Mouse (Mus musculus): Measurements from ENCODE around the gene Olfr105-ps.

The Olfr105-ps gene

DNA sequence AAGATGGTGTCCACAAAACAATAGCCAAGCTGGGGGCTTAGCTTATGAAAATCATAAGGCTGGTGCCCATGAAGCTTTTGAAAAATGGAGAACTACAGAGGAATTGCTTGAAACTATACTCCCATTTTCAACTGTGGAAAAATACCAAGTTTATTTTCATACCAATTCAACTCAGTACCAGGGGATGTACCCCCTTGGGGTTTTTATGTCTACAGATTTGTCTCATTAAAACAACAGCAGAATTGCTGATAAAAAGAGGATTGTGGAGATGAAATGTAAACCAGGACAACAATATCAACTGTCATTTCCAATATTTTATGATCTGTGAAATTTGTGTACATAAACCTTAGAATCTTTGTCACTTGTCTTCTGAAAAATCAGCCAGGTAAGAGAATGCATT is at the start of gene Olfr105-ps:
TSS of gene Olfr105-ps (plus strand) at position 301 of the 400 bp plus-strand sequence.
- DNase-seq, result no peak

DNA sequence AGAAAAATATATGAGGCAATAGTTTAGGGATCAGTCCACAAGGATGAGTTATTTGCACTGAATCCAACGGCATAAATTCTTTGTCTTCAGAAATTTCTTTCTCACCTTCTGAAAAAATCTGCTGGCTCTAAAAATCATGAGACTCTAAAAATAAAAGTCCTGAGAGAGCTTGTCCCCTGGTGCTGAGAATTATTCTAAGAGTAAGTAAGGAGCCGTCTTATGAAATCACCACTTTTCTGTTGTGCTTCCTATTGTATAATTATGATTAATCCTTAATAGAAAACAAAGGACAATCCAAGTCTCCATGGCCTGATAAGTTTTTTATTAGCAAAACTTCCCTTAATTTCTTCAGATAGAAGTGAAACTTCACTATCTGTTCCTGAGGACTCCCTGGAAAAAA is 39.2 kb upstream of the Olfr105-ps start, which contains the start of gene Olfr103:
TSS of gene Olfr103 (minus strand) at position 101 of the 400 bp plus-strand sequence.
- no peak for DNase-seq

DNA sequence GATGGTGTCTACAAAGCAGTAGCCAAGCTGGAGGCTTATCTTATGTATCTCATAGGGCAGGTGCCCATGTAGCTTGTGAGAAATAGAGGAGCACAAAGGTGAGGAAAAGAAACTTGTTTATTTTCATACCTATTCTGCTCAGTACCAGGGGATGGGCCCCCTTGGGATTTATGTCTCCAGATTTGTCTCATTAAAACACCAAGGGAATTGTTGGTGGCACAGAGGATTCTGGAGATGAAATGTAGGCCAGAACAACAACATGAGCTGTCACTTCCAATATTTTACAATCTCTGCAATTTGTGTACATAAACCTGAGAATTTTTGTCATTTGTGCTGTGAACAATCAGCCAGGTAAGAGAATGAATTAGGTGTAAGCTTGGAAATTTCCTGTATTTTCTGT is 19.6 kb upstream of the Olfr105-ps start, which contains the start of gene Olfr104-ps:
TSS of gene Olfr104-ps (plus strand) at position 301 of the 400 bp plus-strand sequence.
- no peak for DNase-seq

DNA sequence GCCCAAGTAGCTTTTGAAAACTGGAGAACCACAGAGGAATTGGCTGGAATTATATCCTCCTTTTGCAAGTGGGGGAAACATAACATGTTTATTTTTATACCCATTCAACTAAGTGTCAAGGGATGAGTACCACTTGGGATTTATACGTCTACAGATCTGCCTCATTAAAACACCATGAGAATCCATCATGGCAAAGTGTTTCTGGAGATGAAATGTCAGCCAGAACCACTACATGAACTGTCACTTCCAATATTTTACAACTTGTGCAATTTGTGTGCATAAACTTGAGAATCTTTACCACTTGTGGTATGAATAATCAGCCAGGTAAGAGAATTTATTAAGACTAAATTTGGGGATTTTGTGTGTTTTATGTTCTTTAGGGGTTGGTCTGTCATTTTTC is 11.3 kb downstream of the Olfr105-ps start, which contains the start of gene Olfr106-ps:
TSS of gene Olfr106-ps (plus strand) at position 301 of the 400 bp plus-strand sequence.
- DNase-seq, result no peak

DNA sequence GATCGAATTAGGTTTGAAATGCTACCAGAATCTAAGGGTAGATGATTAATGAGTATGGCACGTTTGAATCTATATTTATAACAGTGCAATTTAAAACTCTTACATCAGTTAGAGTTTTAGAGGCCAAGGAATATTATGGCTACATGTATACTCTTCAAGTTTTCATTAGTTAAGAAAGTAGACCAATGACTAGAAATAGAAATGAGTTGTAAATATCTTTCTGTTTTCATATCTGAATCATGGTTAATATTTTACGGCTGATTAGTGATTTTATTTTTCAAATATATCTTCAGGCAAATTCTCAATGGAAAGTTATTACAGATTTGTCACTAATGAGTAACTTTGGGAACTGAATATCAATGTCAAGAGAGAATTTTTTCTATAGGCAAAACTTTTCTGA is 20.1 kb downstream of the Olfr105-ps start, which contains the start of gene Olfr107:
TSS of gene Olfr107 (plus strand) at position 301 of the 400 bp plus-strand sequence.
- DNase-seq, result no peak

DNA sequence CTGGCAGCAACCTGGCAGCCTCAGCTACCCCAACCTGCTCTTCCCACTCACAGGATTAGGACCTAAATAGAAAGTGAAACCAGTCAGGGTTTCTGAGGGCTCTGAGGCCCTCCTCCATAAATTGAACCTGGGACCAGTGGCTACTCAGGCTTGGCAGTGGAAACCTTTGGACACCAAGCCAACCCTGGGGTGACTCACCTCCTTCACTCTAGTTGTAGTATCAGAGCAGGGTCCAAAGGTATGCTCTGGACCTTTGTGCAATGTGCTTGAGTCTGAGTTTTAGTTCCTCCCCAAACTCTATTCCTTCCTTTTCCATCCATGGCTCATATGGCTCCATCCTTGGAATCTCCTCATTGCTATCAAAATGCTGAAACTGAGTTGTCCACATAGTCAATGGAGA is 34.5 kb downstream of the Olfr105-ps start:
- no peak for DNase-seq
